Mouse (Mus musculus) megakaryocyte-erythroid progenitor cell, adult 5-6 weeks (primary cell): ENCODE results near the gene Gabra6. TPM values are rescaled to one million over a fixed set of nuclear protein-coding genes. Genes with fewer than 3 reads are reported as not detected.

ENCODE experiments used
- ATAC-seq: replicated peaks from 2 replicates; pipeline ENCODE4 v1.8.0; 2016; ENCODE audit warnings: mild to moderate bottlenecking, inconsistent platforms; ENCODE audit not compliant: severe bottlenecking, poor library complexity, low FRiP score, low TSS enrichment
- total RNA-seq, 2 experiments: library from RNA; stranded (forward) in 1 of 2; stranded (reverse) in 1 of 2; fragments of 200-1000, 215-1000 nt in 1 of 2; fragments of >200 nt in 1 of 2; fragmentation: Nextera tagmentation in 1 of 2; gene quantifications; 2 replicates each; pipeline ENCODE4 v1.2.3; 2014 to 2017

Gene Gabra6
- not detected in 2 replicates for total RNA-seq (2014; fragmentation: Nextera tagmentation)
- not detected in 2 replicates for total RNA-seq (2017)

- no peak for ATAC-seq
Observed at GRCm38 (mm10) chr11:42320882-42321281, at the start of gene Gabra6. Gene Gabra6 (minus strand): TSS chr11:42321072.

- ATAC-seq: no peak
Observed at GRCm38 (mm10) chr11:42365544-42365943, 44.7 kb upstream of the Gabra6 start.

DNA sequence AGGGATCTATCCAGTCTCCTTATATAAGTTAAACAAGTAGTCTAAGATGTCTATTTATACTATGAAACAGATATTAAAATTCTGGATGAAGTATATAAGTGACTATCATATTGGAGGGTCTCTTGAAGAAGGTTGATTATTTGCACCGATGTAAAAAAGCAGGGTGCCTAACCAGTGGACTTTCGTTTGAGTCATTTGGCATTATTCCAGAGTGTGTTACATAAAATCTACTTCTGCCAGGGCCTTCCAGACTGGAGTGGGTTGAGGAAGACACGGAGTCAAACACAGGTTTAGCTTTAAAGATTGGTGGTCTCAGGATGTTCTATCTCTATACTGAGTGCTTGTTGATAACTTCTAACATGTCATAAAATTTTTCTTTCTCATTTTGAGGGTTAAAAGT lies 11.2 kb upstream of the Gabra6 start:
- no peak for ATAC-seq

DNA sequence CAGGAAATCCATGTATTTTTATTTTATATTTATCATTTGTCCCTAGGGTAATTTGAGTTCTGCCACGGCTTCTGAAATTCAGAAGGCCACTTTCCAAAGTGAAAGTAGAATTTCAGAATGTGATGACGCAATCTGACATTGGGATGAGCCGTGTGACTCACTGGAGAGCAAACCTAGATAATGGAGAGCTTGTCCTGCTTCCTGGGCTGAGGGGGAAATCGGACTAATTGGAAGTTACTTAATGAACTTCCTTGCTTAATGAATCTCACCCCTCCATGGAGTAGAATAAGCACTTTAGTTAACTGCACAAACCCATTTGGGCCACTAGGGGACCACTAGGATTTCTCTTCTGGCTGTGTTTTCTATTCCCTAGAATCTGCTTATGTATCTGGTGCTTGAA lies 5.4 kb upstream of the Gabra6 start:
- no peak for ATAC-seq

- no peak for ATAC-seq
Observed at GRCm38 (mm10) chr11:42321560-42321959, 688 bp upstream of the Gabra6 start.

GRCm38 (mm10) chr11:42319521-42319920 lies 1.4 kb downstream of the Gabra6 start:
- ATAC-seq: no peak

- no peak for ATAC-seq
Observed at GRCm38 (mm10) chr11:42319101-42319500, 1.8 kb downstream of the Gabra6 start.

- ATAC-seq: no peak
Observed at GRCm38 (mm10) chr11:42317985-42318384, 2.9 kb downstream of the Gabra6 start.

GRCm38 (mm10) chr11:42314850-42315249 lies 6.0 kb downstream of the Gabra6 start:
- no peak for ATAC-seq

GRCm38 (mm10) chr11:42310892-42311291 lies 10.0 kb downstream of the Gabra6 start:
- no peak for ATAC-seq

- ATAC-seq: no peak
Observed at GRCm38 (mm10) chr11:42309086-42309485, 11.8 kb downstream of the Gabra6 start.

- ATAC-seq: no peak
Observed at GRCm38 (mm10) chr11:42306095-42306494, 14.8 kb downstream of the Gabra6 start.

DNA sequence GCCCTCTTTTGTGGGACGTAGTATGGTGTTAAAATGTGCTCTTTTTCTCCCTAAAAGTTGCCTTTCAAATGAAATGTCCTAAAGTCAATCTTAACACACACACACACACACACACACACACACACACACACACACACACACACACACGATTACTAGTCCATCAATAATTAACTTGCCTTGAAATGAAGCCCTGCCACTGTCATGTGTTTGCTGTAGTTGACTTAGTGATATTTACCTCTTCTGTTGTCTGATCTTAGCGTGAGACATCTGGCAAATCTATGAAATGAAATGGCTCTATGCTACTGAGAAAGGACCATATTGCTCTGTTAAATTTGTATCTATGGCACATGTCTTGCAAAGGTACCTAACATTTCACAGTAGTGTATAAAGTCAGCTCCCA lies 61.9 kb downstream of the Gabra6 start:
- no peak for ATAC-seq

Other genes starting within 250 kb of the Gabra6 start
- not detected in 2 replicates for gene Gabra1, start 138.1 kb downstream of the Gabra6 start, total RNA-seq (2014; fragmentation: Nextera tagmentation)
- not detected in 2 replicates for gene Gabra1, start 138.1 kb downstream of the Gabra6 start, total RNA-seq (2017)
- gene Gabrb2, start 98.7 kb upstream of the Gabra6 start, total RNA-seq (2014; fragmentation: Nextera tagmentation): not detected in 2 replicates
- not detected in 2 replicates for gene Gabrb2, start 98.7 kb upstream of the Gabra6 start, total RNA-seq (2017)